Mouse (Mus musculus) gastrocnemius, postnatal 25 days (tissue): ENCODE results near the gene Cmip. TPM values are rescaled to one million over a fixed set of nuclear protein-coding genes. Genes with fewer than 3 reads are reported as not detected.

ENCODE experiments used
- DNase-seq: peaks from one replicate; pipeline ENCODE4 v3.0.0; 2022
- total RNA-seq, 2 experiments: library from RNA; stranded (reverse); gene quantifications; 1 replicate in 1 of 2; 2 replicates in 1 of 2; pipeline ENCODE4 v1.2.3; 2021

Cmip gene
- total RNA-seq, 2 experiments from 2014 or later = 10.0 to 12.9 TPM

DNA sequence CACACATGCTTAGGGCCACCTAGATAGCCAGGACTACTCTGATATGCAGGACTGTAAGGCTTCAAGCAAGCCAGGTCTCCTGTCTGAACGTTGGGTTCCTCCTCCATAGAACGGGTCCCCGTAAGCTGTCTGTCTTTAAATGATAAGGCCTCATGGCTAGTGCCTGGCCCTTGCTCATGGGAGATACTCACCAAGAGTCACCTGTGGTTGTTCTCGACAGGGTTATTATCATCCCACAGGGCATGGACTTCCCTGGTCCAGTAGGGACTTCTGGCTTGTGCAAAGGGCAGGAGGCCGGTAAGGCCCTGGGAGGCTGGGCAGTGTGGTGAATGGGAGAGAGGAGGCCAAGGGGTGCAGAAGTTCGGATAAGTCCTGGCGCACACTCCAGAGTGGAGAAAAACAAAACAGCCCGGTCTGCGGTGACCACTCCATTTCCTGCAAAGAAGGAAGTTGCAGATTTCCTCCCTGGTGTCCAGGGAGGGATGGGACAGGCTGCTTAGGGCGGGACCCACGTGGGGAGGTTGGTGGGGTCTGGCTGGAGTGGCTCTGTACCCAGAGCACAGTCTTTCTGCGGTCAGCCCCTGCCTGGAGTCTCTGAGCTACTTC lies 41.2 kb downstream of the Cmip start:
- DNase-seq = peak; percentile 34

DNA sequence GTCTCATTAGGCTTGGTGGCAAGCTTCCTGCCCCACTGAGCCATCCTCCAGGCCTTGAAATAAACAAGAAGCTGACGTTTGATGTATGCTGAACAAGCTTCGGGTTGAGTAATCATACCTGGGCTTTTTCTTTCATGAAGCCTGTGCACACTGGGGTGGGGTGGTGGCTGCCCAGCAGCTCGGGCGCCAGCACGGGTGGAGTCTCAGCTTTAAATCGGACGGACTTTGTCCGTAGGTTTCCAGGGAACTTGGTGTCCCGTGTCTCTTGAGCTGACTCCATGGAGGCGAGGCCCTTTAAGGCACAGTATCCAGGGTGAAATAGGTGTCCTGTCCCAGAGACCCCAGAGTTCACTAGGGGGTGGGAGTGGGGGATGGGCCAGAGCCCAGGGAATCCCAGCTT lies 42.3 kb downstream of the Cmip start:
- DNase-seq = no peak

DNA sequence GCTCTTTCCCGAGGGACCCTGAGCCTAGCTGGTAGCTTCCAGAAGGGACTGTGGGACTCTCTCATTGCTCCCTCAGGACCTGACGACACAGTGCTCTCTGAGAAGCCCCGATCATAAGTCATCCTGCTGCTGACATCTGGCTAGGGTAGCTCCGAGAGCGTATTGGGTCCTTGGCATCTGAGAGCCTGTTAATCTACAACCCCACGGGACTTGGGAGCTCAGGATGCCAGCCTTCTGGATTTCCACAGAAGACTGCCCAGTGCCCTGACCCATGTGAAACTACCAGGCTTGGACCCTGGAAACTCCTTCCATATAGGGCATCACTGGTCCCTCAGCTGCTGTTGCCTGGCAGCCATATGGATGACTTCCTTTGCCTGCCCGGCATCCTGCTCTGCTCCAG lies 43.3 kb downstream of the Cmip start:
- no peak for DNase-seq

DNA sequence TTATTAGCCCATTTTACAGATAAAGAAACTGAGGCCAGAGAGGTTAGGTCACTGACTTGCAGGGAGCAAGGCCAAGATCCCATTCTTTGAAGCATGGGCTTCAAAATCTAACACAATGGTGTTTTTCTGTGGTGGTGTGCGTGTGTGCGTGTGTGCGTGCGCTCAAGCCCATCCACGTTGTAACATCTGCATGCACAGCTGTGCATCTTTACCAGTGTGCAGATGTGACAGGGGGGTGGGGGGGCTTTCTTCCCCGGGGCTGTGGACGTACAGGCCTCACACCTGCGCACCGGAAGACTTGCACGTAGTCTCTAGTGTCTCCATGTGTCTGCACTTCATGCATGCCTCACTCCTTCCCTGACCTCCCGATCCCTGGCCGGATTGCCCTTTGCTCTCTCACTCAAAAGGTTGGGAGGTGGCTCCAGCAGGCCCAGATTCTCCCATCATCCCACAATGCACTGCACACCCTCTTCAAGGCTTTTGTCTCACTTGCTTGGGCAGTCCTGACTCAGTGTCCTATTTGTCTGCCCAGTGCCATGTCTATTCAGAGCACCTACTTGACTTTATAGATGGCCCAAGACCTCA lies 44.7 kb downstream of the Cmip start:
- DNase-seq = no peak

DNA sequence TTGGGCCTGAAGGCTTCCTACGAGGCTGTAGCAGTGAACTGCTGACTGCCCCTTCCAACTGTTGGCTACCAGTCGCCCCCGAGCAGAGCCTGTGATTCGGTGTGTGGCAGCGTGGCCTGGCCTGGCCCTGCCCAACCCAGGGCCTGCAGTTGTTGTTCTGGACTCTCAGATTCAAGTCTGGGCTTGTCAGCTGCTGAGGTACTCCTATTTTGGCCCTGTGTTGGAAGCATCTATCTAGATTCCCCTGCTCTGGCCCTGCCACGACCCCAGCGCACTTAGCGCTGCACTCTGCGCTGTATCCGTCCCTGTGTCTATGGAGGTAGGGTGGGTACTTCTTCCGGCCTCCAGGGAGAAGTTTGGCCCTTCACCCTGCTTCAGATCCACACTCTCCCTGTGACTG lies 45.2 kb downstream of the Cmip start:
- no peak for DNase-seq

DNA sequence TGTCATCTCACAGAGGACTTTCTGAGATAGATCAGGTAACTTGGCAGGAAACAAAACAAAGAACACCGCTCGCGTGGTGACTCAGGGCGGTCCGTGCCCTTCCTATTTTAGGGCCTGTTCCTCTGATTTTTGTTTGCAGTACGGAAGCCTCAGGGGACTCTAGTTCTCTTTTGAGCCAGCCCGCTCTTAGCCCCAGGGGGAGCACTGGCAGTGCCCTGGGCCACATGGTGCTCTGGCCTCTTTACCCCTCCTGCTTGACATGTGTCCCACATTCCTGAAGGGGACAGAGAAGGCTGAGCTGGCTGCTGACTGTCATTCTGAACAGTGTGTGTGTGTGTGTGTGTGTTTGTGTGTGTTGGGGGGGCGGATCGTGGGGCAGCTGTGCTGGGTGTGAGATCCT lies 46.8 kb downstream of the Cmip start:
- DNase-seq = peak; percentile 34

DNA sequence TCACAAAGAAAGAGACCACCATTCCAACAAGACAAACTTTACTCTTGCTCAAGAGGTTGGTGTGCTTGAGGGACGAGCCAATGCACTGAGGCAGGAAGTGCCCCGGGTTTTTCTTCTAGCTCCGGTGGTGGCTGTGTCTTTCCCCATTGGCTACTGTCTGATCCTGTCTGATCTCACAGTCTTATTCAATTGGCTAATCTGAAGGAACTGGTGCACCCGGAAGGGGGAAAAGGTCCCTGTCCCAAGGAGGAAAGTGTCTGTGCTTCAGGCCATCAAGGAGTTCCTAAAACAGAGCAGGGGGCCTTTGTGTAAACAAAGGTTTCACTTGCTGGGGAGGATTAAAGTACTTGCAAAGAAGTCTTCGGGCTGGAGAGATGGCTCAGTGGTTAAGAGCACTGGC lies 48.5 kb downstream of the Cmip start:
- no peak for DNase-seq

DNA sequence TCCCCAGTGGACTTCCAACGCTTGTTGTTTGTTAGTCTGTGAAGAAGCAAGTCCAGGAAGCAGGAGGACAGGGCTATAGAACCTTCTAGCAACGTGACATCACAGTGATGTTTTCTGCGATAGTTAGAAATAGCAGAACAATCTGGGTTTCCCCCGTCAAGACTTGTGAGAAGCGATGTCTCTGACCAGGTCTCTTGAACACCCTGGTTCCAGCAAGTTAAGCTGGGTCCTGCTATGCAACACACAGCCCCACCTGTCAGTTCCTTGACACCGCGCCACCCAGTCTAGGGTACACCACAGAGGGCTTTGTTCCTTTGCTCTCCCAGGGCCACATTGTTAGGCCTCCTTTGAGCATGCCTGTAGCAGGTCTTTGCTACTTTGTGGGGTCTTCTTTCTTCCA lies 49.9 kb downstream of the Cmip start:
- no peak for DNase-seq

DNA sequence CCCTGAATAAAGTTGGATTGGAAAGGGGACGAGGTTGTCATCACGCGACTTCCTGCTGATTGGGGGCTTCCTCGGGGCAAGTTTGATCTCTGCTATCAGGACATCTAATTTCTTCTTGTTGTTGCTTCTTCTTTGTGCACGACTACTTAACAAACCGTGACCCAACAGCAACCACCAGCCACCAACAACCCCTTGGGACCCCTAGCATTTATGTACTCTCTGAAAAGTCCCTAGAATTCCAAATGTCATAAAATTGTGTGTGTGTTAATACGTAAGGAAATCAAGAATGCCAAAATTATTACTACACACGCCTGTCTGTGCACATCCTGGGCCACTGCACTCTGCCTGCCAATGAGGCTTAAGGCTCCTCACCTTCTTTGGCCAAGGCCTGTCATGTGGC lies 50.4 kb downstream of the Cmip start:
- no peak for DNase-seq

DNA sequence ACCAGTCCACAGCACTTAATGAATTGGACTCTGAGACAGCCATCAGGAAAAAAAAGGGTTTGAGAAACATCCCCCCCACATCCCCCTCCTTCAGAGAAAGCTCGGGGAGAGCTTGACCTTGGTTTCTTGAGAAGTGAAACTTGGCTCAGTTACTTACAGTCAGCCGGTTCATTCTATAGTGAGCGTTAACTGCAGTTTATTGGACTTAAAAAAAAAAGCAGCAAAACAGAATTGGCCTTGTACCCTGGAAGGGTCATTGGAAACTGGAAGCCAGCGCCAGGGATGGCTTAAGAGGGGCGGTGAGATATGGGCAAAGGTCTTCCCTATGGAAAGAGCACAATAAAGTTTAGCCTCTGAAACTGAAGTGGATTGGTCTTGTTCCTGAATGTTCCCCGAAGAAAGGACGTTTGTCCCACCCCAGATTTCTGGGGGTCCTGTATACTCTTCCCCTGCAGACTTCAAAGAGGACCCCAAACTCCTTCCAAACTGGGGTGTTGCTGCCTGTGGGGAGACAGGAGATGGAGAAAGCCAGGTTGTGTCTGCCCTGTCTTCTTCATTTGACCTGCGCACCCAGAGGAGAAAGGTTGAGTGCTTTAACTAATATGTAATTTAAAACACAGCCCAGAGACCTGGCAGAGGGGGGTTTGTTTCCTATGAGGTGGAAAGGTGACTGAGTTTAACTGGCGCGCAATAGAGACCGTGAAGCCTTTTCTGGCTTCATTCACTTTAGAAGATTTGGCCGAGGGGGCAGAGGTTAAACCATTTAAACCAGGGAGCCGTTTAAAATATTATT lies 51.6 kb downstream of the Cmip start:
- no peak for DNase-seq

DNA sequence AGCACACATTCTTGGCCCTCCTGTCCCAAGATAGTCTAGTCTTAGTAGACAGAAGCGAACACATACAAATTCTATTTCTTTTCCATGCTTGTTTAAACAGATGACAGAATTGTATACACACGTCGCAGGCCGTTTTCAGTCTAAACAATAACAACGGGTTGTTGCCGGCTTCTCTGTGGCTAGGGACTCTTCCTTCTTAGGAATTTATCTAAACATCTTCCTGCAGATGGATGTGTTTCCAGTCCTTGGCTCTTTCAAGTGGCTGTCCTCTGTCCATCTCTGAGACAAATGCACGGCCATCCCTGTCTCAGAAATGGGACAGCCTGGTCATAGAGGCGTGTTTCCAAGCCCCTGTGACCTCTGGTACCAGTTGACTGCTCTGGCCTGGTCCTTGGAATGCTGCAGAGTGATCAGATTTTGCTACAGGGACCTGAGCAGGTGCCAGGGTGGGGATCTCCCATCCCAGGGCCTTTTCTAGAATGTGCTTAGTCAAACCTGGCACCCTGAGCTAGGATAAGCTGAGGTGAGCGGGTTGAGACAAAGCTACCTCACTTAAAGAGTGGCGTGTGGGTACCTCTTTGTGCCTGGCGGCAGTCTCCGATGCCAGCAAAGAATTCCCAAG lies 52.9 kb downstream of the Cmip start:
- DNase-seq = no peak

DNA sequence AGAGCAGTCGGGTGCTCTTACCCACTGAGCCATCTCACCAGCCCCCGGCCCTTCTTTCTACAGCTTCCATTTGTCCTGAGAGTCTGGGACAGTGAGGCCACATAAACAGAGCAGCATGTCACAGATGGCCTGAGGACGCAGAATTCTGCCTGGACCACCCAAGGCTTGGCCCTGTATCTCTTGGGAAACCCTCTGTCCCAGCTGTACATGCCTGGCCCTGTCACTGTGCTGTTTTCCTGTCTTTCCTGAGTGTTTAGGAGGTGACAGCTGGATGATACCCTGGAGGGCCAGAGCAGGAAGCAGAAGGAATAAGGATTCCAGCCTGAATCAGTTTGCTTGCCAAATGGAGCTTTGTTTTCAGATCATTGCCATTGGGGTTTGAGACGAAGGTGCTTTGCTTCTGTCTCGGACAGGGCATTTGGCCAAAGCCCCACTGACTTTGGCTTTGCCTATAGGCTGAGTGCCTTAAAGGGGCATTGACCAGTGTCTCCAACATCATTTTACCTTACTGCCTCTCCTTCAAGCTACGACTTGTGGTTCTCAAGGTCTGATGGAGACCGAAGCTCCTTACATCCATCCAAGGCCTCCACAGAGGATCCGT lies 54.2 kb downstream of the Cmip start:
- DNase-seq = no peak

DNA sequence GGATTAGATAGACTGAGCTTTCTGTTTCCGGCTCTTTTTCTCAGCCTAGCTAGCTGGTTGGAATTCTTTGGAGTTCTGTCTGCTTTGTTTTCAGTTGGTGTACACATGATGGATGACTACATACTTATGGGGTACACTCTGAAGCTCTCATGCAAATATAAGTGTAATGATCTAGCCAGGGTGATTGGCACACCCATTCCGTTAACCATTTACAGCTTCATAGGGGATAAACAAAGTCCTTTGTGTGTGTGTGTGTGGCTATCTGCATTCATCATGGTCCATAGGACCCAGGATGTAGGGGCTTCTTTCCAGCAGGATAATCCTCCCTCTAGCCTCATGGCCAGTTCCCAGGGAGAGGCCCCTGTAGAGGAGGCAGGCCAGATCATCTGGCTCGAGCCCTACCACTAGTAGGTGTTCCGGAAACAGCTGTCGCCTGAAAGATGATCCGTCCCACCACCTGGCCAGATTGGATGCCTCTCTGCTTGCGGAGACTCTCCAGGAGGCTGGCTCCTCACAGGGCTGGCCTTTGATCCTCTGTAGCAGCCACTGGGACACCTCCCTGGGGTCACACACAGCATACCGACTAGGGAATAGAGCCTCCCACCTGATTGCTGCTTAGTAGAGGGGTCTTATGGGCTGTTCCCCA lies 57.6 kb downstream of the Cmip start:
- DNase-seq = peak; percentile 41

DNA sequence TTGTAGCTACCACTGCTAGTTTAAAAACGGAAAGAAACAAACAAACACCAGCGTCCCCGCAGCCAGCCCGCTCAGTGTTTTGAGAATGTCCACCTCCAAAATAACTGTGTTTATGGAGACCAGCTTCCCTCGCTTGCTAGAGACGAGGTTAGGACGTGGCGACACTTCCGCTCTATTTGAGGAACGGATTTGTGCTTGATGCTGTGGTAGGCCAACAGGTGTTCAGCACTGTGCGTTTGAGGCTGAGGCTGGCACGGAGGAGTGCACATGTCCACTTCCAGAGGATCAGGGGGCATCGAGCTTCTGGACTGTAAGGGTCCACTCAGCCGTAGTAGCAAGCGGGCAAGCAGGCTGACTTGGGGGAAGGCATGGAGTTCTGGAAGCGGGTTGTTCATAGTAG lies 58.9 kb downstream of the Cmip start:
- DNase-seq = no peak

DNA sequence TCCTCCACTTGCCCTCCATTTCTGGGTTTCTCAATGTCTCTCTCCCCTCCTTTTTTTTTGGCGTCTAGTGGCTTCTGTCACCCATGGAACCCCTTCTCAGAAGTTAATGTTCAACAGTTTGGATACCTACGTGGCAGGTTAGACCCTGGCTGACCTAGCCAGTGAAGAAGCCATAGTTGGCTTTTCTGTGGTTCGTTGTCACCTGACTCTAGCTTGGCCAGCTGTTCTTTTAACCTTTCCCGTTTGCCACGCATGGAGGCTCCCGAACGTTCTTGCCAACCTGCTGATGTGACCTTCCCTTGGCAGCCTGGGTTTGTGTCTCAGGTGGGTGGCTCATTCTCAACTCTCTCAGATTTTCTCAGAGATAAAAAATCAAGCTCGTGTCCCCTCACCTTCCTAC lies 60.6 kb downstream of the Cmip start:
- DNase-seq = no peak

DNA sequence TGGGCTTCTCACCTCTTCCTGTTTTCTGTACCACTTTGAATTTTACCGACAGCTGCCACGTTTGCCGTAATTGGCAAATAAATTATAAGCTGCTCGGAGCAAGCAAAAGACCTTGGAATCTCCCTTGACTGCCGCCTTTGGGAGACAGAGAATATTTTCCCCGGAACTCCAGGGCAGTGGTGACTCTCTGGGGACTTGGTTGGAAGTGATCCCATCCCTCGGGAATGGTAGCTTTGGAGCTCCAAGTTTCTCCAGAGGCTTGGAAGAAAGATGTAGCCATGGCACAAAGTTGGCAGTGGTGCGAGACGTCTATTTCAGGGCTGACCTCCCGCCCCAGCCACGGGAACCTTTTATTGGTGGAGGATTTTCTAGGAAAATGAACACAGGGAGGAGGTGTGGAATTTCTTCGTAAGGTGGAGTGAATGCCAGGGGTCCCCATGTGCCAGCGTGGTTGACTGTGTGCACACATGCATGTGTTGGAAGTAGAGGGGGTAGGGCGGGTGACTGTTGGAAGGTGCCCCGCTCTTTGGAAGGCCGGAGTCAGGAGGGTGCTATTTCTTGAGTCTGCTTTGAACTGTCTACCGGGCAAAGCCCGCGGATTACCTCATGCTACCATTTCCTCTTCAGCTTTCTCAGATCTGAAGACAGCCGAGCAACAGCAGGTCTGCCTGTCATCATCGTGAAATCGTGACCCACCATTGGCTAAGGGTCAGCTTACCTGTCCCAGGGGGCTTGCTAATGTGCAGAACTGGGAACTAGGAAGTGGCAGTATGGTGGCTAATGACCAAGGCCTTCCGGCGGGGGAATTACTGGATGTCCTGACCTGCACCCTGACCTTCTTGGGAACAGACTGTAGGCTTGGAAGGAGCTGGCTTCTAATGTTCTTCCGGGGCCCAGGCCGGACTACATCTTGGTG lies 62.3 kb downstream of the Cmip start:
- DNase-seq = no peak

DNA sequence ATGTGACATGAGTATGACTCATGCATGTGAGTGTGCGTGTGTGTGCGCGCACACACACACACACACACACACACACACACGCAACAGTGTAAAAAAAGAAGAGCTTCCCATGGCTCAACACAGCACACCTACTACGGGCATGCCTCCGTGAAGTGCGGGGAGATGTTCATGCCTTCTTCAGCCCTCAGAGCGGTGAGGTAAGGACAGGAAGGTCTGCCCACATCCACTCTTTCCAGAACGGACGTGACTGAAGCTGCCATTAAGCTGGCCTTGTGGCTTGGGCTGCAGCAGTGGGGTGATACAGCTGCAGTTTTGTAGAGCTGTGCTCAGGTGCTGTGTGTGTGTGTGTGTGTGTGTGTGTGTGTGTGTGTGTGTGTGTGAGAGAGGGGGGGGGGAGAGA lies 63.8 kb downstream of the Cmip start:
- DNase-seq = no peak

DNA sequence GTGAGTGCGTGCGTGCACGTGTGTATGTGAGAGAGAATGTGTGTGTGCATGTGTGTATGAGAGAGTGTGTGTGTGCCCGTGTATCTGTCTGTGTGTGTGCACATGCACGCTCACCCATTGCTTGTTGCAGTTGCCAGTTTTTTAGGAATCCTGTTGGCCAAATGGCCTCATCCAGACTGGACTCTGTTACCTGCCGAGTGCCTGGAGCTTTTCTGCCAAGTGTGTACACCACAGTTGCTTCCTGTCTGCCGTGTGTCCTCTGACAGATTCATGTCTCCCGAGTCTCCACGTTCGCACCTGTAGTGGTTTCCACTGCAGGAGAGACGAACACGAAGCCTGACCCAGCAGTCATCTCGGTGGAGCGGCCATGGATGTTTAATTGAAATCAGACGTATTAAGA lies 64.4 kb downstream of the Cmip start:
- no peak for DNase-seq

DNA sequence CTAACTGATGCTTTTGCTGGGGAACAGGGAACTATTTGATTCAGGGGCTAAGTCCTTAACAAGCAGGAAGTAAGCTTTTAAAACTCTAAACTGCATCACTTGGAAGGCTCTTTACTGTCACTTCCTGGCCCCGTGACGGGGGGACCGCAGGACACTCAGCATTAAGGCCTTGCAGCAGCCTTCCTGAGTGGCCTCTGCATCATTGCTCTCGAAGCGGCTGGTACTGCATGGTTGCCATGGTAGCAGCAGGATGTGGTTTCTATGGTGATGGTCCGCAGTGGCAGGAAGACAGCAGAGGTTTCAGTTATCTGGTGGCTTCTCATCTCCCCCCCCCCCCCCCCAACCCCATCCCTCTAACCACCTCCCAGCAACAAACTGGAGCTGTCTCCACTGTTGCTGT lies 65.2 kb downstream of the Cmip start:
- no peak for DNase-seq

DNA sequence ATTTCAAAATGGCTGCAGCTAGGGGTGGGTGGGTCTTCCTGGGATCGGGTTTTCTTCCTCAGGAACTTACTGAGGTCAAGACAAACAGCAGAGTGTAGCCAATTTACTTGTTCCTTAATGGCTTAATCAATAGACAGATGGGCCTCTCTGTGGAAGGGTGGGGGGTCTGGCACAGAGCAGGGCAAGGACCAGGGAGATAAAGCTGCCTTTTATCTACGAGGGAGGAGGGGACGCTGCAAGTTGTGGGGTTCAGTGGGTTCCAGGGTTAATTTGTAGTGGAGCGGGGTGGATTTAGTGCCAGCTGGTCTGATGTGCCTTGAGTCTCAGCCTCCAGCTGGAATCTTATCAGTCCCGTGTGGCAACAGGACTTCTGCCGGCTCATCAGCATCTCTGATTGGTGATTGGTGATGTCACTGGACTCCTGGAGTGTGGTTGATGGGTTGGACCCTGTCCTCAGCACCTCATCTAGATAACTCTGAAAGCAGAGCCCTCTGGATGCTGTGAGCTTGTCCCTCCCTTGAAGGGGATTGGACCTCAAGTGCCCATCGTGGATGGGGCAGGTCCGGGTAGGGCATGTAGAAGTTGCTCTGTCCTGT lies 65.9 kb downstream of the Cmip start:
- no peak for DNase-seq

DNA sequence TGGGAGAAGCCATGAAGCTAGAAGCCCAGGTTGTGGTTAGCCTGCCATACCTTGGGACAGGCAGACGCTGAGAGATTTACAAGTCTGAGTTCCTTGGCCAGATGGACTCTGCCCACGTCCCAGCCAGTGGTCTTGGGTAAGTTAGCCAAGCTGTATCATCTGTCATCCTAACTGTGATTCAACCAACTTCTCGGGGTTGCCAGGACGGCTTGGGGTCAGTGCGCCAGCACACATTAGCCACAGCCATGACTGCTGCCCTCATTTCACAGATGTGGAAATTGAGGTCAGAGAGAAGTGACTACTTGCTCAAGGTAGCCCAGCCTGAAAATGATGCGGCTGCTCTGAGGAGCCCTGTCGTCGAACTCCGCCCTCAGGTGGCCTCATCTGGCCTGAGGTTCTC lies 68.0 kb downstream of the Cmip start:
- no peak for DNase-seq
